Mouse (Mus musculus) right cerebral cortex, postnatal 36 days (tissue): ENCODE data around the gene Nrsn2.

ENCODE experiments used
- DNase-seq, 2 experiments: peaks; one replicate each; pipeline ENCODE4 v3.0.0; 2022; ENCODE audit warnings: low spot score in 2 of 2, mixed read lengths in 1 of 2

Nrsn2 gene

DNA sequence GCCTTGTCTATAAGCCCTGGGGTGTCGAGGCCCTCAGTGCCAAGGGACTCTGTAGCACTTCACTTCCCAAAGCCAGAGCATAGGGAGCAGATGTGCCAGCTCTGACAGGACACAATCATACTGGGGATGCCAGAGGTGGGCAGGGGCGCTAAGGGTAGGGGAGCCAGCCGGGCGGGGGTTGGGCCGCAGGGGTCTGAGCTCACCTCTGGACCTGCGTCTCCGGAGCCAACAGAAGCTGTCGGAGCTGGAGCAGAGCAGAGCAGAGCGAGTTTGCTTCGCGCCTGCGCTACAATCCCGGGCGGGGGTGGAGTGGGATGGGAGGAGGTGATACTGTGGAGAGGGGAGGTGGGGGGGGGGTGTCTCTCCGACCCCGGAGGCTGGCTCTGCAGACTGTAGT lies at the start of gene Nrsn2:
Gene Nrsn2, minus strand, starts transcription at position 294 of the 397 bp plus-strand sequence.
- DNase-seq: no peak

DNA sequence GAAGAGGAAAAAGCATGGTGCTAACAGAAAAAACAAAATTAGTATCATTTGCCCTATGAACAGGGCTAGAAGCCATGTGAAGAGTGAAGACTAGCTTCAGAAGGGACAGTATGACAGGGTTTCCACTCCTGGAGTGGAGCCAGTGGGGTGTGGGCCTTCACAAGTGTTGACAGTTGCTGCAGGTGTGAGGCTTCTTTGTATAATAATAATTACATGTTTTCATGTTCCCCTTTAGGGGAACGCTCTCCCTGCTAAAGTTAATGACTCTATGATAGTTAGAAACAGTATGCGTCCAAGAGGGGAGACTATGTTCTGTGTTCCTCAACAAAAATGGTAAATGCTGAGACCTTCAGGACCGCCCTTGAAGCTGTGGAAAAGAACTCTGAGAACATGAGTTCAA lies 39.3 kb upstream of the Nrsn2 start:
- no peak for DNase-seq

DNA sequence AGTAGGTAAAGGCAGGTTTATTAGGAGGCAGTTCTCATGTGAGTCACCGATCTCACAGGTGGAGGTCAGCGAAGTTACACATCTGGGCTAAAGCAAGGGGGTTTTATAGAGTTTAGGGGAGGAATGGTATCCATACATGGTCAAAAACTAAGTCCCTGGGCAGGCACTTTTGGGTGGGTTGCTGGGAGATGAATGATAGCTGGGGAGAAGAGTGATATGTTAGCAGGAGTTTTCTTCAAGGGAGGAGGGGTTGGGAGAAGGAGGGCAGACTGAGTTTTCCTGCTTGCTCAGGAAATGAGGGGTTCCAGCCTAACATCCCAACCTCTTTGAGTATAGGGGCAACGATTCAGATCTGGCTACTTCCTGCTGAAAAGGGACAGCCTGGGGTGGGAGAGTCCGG lies 38.8 kb upstream of the Nrsn2 start, which contains the start of gene 6820408C15Rik:
Gene 6820408C15Rik, plus strand, starts transcription at position 301 of the 400 bp plus-strand sequence.
- DNase-seq: no peak

DNA sequence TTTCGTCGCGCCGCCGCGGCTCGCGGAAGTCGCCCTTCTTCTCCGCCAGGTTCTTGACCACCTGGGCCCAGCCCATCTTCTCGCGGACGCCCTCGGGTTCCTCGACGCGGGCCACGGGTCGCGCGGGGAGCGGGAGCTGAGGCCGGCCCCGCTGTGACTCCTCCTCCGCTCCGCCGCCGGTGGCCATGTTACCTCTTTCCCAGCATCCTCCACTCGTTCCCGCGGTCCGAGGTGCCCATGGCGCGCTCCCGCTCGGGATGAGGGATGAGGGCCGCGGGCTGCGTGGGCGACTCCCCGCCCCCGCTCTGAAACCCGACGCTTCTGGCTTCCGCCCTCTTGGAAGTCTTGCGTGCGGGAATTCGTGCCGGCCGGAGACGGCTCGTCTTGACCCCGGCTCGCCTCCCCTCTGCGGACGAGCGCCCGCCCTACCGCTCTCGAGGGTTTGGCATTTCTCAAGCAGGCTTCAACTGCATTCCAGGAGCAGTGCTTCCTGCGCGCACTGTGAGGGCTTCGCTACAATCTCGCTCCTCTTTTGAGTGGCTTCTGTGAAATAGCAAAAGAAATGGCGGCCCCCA lies 38.2 kb upstream of the Nrsn2 start, which contains the start of gene Zcchc3:
Gene Zcchc3, minus strand, starts transcription at position 437 of the 575 bp plus-strand sequence.
- peak; percentile 77 to 82 for DNase-seq

DNA sequence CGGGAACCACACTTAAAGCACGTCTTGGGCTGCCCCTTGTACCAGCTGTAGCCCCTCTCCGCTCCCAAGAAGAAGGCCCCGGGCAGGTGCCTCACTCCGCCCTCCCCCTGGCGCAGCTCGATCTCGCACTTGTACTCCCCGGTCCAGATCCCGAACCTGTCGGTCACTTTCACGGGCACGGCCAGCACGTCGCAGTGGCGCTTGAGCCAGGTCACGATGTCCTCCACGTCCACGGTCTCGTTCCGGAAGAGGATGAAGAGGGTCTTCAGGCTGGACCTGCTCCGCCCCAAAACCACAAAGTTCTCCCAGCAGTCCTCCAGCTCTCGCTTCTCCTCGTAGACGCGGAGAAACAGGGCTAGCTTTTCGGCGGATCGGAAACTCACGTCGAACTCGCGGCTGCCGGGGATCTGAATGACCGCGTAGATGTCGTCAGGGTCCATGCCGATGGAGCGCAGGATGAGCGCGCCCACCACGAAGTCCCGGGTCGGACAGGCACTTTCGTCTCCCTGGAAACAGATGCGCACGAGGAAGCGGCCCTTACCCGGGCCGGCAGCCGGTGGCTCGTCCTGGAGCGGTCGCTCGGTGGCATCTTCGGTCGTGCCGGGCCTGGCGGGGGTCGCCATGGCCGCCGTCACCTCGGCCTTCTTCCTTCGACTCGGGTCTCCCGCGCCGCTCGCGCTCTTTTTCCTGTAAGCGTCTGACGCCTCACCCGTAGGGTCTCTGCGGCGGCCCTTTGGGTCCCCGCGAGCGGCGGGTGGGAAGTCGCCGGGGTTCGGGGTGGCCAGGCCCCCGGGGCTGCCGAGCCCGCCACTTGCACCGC lies 37.5 kb upstream of the Nrsn2 start:
- DNase-seq: no peak

DNA sequence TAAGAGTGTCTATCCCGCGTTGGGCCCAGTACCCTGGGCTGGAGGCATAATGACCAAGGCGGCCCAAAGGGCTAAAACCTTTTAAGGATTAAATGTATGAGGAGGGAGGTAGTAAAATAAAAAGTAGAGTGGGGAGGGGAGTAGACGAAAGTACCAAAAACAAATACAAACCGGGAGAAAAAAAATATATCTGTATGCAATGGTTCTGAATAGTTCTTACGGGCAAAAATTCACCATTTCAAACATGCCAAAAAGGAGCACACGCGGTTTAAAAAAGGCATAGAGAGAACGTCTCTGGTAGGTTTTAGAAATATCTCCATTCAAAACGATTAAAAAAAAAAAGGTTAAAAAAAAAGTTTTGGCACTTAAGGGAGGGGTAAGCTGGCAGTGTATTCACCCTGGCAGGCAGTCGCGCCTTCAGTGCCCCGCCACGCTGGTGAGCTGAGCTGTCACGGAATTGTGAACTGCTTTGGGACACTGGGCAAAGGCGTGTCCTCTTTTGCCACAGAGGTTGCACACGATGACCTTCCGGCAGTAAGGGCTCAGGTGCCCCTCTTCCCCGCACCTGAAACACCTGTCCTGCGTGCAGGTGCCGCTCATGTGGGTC lies 36.8 kb upstream of the Nrsn2 start:
- no peak for DNase-seq

DNA sequence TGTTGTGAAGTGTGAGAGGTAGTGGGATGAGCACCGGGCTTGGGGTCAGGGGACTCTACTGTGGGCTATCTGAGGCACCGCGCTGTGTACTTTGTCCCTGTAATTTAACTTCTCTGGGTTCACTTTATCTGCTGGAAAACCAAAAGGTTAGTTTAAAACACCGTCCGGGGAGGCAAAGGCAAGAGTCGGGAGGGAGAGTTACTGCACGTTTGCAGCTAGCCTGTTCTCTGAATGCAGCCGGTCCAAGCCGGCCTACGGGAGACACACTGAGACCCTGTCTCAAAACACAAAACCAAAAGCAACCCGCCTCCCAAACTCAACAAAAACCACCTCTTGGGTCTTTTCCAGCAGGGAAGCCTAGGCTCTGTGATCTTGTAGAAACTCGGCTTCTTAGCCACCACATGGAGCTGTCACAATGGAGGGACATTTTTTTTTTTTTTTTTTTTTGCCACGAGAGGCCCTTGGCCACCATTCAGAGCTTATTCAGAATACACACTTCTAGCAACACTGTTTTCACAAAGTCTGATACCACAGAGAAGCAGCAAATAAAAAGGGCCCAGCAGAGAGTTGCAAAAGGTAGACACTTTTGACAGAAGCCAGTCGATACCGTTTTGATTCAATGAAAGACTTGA lies 36.2 kb upstream of the Nrsn2 start:
- no peak for DNase-seq

DNA sequence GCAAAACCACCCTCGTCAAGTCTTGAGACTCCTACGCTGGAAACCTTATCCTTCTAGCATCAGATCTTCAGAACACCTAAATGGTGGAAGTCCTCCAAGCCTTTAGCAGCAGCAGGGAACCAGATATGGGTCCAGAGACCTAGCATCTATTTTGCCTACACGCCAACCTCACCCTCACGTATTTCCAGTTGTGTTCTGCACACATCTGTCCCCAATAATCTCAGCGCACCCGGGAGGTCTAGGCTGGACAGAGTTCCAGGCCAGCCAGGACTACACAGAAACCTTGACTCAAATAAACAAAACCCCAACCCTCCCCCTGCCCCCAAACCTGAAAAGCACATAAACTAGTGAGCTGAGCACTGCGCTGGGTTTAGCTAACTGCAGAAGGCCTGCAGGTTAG lies 35.0 kb upstream of the Nrsn2 start:
- DNase-seq: no peak

DNA sequence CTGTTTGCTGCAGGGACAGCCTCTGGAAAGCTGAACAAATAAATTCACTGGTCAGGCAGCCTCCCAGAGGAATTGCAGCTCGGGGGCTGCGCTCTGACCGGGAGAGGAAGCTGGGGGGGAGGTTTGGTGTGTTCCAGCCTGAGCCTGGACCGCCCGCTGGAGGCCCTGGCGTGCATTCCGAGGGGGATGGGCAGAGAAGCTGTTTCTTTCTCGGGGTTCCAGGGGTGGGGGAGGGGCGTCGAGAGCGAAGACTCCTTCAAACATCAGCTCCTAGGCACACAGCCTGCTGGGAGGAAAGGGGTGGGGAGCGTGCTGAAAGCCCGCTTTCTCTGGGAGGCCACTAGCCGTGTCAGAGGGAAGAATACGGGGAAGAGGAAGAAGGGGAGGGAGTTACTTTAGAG lies 34.5 kb upstream of the Nrsn2 start:
- peak; percentile 56 to 72 for DNase-seq

DNA sequence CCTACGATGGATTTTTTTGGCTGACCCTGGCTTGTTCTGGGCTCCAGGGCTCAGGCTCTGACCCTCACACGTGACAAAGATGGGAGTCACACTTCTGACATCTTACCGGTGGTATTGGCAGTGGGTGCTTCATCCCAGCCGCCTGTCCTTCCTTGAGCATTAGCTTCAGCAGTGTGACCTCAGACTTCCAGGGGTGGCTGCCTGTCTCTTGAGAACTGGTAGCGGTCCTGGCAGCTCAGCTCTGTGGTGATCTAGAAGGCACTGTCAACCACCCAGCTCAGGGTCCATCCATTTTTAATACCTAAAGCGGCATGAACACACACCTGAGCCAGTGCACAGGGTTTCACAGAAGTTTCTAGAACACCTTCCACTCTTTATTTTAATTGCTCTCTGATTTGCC lies 33.3 kb upstream of the Nrsn2 start:
- DNase-seq: no peak

DNA sequence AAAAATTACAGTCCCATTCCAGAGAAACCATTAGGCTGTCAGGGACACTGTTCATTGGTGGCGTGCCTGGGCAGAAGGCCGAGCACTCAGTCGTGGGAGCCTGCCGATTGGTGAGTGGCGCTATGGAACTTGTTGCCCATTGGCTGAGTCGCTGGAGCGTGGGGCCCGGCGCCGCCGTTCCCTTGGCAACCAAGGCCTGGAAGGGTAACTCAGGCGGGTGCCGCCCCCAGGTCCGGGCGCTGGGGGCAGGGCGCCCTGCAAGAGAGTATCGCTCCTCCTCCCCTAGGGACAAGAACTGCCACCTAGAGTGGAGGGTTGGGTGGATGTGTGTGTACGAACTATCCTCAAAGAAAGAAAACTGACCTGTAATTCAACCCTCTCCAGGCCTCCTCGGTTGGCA lies 29.7 kb upstream of the Nrsn2 start:
- DNase-seq: peak; percentile 97 to 98

DNA sequence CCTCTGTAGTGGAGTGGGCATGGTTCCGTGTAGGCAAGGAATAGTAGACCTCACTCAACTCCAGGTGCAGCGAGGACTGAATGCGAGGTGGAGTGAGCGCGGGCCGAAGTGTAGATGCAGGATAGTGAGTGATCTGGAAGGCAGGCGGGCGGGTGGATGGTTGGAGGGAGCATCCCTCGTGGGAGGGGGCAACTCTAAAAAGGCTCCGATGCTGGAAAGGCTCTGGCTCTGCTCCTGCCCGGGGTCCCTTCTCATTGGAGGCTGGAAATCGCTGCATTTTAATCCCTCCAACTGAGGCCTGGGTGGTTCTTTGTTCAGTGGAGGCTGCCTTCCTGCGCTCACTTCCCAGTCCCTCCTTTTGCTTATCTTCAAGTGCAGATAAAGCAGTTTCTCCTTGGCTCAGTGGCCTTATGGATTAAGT lies 22.7 kb upstream of the Nrsn2 start:
- DNase-seq: no peak

DNA sequence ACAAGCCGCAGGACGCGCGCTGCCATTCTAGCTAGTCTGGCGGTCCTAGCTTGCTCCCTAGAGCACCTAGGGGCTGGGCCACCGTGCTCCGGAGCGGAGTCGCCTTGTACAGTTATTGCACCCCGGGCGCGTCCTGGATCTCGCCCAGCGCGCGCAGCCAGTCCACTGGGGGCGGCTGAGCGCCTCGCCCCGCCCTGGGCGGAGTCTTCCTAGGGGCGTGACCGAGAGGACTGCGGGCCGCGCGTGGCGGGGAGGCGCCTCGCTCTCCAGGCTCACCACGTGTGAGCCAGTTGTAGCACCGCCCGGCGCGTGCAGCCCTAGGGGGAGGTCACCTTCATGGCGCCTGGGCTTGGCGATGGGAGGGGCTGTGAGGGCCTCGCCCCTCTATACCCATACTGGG lies 22.3 kb upstream of the Nrsn2 start:
- peak; percentile 86 to 89 for DNase-seq

DNA sequence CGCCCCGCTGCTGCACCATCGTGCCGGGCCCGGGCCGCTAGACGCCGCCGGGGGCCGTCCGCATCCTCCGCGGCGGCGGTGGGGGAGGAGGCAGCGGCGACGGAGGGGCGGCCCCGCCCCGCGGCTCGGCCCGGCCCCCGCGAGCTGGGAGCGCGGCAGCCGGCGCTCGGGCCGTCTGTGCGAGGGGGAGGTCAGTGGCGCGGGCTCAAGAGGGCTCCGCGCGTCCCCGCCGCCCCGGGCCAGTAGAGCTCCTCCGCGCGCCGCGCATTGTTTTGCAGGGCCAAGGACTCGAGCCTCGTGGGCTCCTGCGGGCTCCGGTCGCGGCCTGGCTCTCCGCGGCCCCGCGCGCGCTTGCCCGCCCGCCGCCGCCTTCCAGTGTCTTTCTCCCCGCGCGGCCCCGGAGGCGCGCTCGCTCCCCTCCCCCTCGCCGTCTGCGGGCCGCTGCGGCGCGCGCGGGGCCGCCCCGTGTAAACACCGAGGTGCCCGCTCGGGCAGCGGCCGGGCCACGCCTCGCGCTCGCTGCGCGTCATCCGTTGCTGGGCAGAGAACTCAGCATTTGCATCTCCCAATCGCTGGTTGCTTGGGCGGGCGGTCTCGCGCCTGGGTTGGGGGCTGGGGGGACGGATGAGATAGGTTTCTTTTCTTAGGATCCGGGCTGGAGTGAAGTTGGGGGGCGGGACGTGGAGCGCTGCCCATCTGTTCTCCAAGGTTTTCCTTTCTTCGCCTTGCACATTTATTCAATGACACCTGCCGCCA lies 21.4 kb upstream of the Nrsn2 start, which contains the start of gene Sox12:
Gene Sox12, minus strand, starts transcription at position 384 of the 756 bp plus-strand sequence.
- DNase-seq: peak; percentile 95 to 96

DNA sequence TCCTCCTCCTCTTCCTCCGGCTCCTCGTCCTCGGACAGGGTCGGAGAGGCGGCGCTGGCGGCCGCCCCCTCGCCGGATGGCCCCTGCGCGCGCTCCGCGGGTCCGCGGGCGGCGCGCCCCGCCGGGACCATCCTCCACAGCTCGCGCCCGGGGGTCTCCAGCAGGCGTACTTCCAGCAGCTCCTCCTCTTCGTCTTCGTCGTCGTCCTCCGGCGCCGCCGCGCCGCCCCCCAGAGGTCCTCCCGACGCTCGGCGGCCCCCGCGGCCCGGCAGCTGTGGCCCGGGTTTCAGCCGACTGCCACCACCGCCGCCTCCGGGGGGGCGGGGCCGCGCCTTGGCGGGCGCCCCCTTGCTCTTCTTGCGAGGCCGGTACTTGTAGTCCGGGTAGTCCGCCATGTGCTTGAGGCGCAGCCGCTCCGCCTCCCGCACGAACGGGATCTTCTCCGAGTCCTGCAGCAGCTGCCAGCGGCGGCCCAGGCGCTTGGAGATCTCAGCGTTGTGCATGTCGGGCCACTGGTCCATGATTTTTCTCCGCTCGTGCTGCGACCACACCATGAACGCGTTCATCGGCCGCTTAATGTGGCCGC lies 20.7 kb upstream of the Nrsn2 start:
- peak; percentile 83 to 87 for DNase-seq

DNA sequence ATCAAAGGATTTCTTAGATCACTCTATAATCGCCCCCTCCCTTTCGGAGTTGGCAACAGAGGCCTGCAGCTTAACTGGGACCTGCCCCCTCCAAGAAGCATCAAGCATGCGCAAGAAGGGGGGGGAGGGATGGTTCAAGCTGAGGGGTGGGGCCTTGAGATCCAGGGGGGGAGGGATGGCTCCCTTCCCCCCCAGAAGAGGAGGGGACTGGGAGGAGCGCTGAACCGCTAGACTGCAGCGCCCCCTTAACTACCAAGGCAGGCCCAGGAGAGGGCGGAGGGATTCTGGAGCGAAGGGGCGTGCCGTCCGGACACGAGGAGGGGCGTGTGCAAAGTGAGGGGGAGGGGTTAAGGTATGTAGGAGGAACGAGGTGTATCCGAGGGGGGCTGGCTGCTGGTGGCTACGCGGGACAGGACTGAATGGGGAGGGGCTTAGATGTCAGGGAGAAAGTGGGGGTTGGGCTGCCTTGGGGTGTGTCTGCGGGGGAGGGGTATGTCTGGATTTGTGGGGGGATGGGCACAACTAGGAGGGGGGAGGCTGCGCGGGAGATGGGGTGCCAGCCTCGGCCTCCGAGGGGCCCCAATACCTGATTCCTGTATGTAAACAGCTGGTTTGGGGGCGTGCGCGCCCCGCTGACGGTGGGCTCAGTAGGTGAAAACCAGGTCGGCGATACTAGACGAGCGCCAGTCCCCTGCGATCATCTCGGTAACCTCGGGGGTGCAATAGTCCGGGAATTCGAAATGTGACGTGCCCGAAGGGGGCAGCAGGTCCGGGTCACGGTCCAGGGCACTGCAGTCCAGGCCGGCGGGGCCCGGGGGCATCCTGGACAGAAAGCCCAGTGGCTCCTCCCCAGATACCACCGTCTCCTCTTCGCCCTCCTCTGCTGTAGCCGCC lies 19.9 kb upstream of the Nrsn2 start:
- peak; percentile 88 to 89 for DNase-seq

DNA sequence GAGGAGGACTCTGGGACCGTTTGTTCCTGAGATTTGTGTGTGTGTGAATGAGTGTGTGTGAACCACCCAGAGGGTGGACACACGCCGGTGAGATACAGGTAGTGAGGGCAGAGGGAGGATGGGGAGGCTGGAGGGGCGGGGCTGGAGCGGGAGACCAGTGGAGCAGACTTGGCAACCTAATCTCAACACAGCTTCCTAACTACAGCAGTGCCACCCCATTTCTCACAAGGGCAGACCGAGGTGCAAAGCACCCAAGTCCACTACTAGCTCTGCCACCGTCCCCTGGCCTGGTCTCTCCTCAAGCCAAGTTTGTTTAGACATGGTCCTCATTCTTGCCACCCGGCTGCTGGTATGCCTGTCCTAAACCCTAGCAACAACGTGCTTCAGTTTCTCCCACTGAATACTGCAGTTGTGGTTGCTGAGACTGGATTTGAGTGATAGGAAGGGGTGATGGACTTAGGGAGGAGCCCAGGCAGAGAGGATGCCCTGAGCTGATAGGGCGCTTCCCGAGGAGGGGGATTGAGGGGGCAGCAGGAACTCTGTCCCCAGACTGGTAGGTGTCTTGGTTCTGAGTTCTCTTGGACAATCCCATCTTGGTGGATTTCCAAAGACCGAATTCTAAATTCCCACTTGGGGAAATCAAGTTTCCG lies 19.0 kb upstream of the Nrsn2 start:
- DNase-seq: no peak

DNA sequence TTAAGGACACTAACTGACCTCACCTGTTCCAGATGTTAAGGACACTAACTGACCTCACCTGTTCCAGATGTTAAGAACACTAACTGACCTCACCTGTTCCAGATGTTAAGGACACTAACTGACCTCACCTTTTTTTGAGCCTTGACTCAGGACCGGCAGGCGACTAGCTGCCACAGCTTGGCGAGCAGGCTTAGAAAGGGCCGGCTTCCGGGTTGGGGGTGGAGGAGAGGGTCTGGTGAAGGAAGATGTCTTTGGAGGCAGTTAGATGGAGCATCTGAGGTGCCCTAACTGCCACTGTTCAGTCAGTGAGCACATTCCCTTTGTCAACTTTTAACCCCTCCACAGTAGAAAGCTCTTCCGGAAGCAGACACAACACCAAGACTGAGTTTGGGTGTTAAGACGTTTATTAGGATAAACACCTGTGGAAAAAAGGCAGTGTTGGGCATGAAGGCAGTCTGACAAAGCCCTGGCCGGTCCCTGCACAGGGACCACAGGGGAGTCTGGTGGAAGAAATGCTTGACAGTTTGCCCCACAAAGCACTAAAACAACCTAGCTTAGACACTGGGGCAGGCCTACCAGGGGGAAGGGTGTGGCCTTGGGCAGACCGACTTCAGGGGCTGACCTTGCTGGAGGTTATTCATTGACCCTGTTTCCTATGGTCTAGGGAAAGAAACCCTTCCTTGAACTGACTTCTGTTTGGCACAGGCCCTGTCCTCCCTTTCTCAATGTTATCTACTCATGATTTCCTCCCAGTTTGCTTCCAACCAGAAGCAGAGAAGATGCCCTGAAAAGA lies 17.0 kb upstream of the Nrsn2 start:
- DNase-seq: no peak

DNA sequence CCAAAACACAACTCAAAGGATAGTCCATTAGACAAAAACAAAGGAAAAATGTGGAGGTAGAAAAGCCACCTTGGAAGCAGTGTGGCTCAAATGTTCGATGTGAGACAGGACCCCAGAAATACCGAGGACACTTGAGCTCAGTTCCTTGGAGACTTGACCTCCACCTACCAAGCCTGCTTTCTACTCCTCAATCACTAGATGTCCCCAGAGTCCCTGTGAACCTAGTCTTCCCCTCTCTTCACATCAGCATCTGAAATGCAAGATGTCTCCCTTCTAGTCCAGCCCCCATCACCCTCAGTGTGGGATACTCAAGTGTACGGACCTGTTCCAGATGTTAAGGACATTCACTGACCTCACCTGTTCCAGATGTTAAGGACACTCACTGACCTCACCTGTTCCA lies 16.3 kb upstream of the Nrsn2 start:
- DNase-seq: no peak
